Mouse (Mus musculus): ENCODE data around the gene Poc1a. TPM values are rescaled to one million over a fixed set of nuclear protein-coding genes. Genes with fewer than 3 reads are reported as not detected.

Gene Poc1a
- 0.37 TPM for polyA plus RNA-seq (2014; fragmentation: Illumina TruSeq; extraction: RNeasy Lipid Tissue Mini Kit (QIAGEN cat#74804); ENCODE audit: low replicate concordance)

DNA sequence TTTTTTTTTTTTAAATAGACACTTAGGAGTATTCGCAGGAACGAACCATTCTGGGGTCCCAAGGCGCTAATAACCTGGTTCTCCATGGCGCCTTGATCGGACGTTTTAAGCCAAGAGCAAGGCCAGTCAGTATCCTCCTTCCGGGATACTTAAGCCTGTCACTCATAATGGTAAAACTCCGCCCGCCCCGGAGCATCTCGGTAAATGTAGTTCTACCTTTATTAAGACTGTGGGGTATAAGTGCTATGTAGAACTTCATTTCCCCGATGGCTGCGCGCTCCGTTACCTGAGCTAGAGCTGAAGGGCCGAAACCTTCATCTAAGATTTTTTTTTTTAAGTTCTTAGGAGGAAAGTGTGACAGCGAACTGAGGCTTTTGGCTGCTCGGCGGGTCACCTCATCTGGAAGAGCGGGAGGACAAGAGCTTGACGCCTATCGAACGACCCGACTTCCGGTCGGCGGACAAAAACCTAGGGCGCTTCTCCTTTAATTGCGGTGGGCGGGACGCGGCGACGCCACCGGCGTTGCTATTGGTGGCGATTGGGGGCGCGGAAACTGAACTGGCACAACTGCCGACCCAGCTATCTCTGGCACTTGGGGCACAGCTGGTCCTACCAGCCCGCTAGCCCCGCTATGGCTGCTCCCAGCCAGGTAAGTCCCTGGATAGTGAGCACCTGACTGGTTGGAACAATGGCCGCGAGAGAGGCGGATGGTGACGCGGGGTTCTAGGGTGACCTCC lies at the start of gene Poc1a:
Gene Poc1a (plus strand): TSS at position 254 of the 737 bp plus-strand sequence.

GRCm38 (mm10) chr9:106368112-106368717 lies 87.4 kb downstream of the Poc1a start, which contains the start of gene Dusp7:
TSS of gene Dusp7 (plus strand) at chr9:106368632.

Other genes starting within 250 kb of the Poc1a start
- 13.1 TPM for gene Col6a4, start 184.3 kb upstream of the Poc1a start, polyA plus RNA-seq (2014; fragmentation: Illumina TruSeq; extraction: RNeasy Lipid Tissue Mini Kit (QIAGEN cat#74804); ENCODE audit: low replicate concordance)
- gene Glyctk, start 122.9 kb upstream of the Poc1a start, polyA plus RNA-seq (2014; fragmentation: Illumina TruSeq; extraction: RNeasy Lipid Tissue Mini Kit (QIAGEN cat#74804); ENCODE audit: low replicate concordance): 1.3 TPM
- gene Wdr82, start 110.1 kb upstream of the Poc1a start, polyA plus RNA-seq (2014; fragmentation: Illumina TruSeq; extraction: RNeasy Lipid Tissue Mini Kit (QIAGEN cat#74804); ENCODE audit: low replicate concordance): 71.1 TPM
- gene Ppm1m, start 81.3 kb upstream of the Poc1a start, polyA plus RNA-seq (2014; fragmentation: Illumina TruSeq; extraction: RNeasy Lipid Tissue Mini Kit (QIAGEN cat#74804); ENCODE audit: low replicate concordance): 0.78 TPM
- not detected for gene Twf2, start 78.0 kb upstream of the Poc1a start, polyA plus RNA-seq (2014; fragmentation: Illumina TruSeq; extraction: RNeasy Lipid Tissue Mini Kit (QIAGEN cat#74804); ENCODE audit: low replicate concordance)
- not detected for gene Tlr9, start 58.5 kb upstream of the Poc1a start, polyA plus RNA-seq (2014; fragmentation: Illumina TruSeq; extraction: RNeasy Lipid Tissue Mini Kit (QIAGEN cat#74804); ENCODE audit: low replicate concordance)
- 43.5 TPM for gene Alas1, start 32.4 kb upstream of the Poc1a start, polyA plus RNA-seq (2014; fragmentation: Illumina TruSeq; extraction: RNeasy Lipid Tissue Mini Kit (QIAGEN cat#74804); ENCODE audit: low replicate concordance)
- gene Dusp7, start 87.6 kb downstream of the Poc1a start, polyA plus RNA-seq (2014; fragmentation: Illumina TruSeq; extraction: RNeasy Lipid Tissue Mini Kit (QIAGEN cat#74804); ENCODE audit: low replicate concordance): 5.7 TPM
- 5.7 TPM for gene Rpl29, start 148.4 kb downstream of the Poc1a start, polyA plus RNA-seq (2014; fragmentation: Illumina TruSeq; extraction: RNeasy Lipid Tissue Mini Kit (QIAGEN cat#74804); ENCODE audit: low replicate concordance)
- gene Acy1, start 157.3 kb downstream of the Poc1a start, polyA plus RNA-seq (2014; fragmentation: Illumina TruSeq; extraction: RNeasy Lipid Tissue Mini Kit (QIAGEN cat#74804); ENCODE audit: low replicate concordance): 7.4 TPM
- 12.4 TPM for gene Abhd14b, start 166.4 kb downstream of the Poc1a start, polyA plus RNA-seq (2014; fragmentation: Illumina TruSeq; extraction: RNeasy Lipid Tissue Mini Kit (QIAGEN cat#74804); ENCODE audit: low replicate concordance)
- gene Abhd14a, start 166.6 kb downstream of the Poc1a start, polyA plus RNA-seq (2014; fragmentation: Illumina TruSeq; extraction: RNeasy Lipid Tissue Mini Kit (QIAGEN cat#74804); ENCODE audit: low replicate concordance): 1.6 TPM
- gene Pcbp4, start 172.2 kb downstream of the Poc1a start, polyA plus RNA-seq (2014; fragmentation: Illumina TruSeq; extraction: RNeasy Lipid Tissue Mini Kit (QIAGEN cat#74804); ENCODE audit: low replicate concordance): 0.63 TPM
- gene Gpr62, start 184.9 kb downstream of the Poc1a start, polyA plus RNA-seq (2014; fragmentation: Illumina TruSeq; extraction: RNeasy Lipid Tissue Mini Kit (QIAGEN cat#74804); ENCODE audit: low replicate concordance): not detected
- not detected for gene Rrp9, start 194.9 kb downstream of the Poc1a start, polyA plus RNA-seq (2014; fragmentation: Illumina TruSeq; extraction: RNeasy Lipid Tissue Mini Kit (QIAGEN cat#74804); ENCODE audit: low replicate concordance)
- gene Parp3, start 195.9 kb downstream of the Poc1a start, polyA plus RNA-seq (2014; fragmentation: Illumina TruSeq; extraction: RNeasy Lipid Tissue Mini Kit (QIAGEN cat#74804); ENCODE audit: low replicate concordance): 5.5 TPM
- gene Iqcf1, start 218.9 kb downstream of the Poc1a start, polyA plus RNA-seq (2014; fragmentation: Illumina TruSeq; extraction: RNeasy Lipid Tissue Mini Kit (QIAGEN cat#74804); ENCODE audit: low replicate concordance): not detected
- gene Iqcf5, start 233.5 kb downstream of the Poc1a start, polyA plus RNA-seq (2014; fragmentation: Illumina TruSeq; extraction: RNeasy Lipid Tissue Mini Kit (QIAGEN cat#74804); ENCODE audit: low replicate concordance): not detected

All from small intestine, adult 10 weeks (tissue).